Mouse (Mus musculus): ENCODE measurements around the gene Myo1c. TPM values are rescaled to one million over a fixed set of nuclear protein-coding genes. Genes with fewer than 3 reads are reported as not detected.

The Myo1c gene
- polyA plus RNA-seq, 1 experiment from 2014 or later = 55.5 TPM

- Histone ChIP-seq H3K27ac (no peak overlapping the region), H3K9ac (no peak overlapping the region), H3K4me1 (peaks cover 7% of the 10 kb centered on the region; the same call in 1 of the 2 replicates), H3K27me3 (replicated peaks) (no peaks in the 10 kb centered on the region), H3K4me2 (no peak overlapping the region), H3K36me3 (peaks cover 29% of the 10 kb centered on the region), H3K4me3 (replicated peaks) (no peak overlapping the region), H3K9me3 (no peaks in the 10 kb centered on the region)
- no peak for ATAC-seq (ENCODE audit: insufficient read depth, low FRiP score, low read depth)
- 81% methylated on average over 4 of the region's 4 CpGs for WGBS
These were observed 24.5 kb upstream of the Myo1c start for GRCm38 (mm10) chr11:75625820-75626219.

GRCm38 (mm10) chr11:75630098-75630497 lies 20.2 kb upstream of the Myo1c start:
- 8% methylated on average over 5 of the region's 5 CpGs for WGBS

GRCm38 (mm10) chr11:75630645-75631229 lies 19.6 kb upstream of the Myo1c start, which contains the start of gene Inpp5k:
TSS of gene Inpp5k (plus strand) at chr11:75630988.
- H3K9me3 ChIP-seq = no peaks in the 10 kb centered on the region
- H3K4me3 ChIP-seq (replicated peaks) = peak within 1 kb of the TSS; percentile 77
- peaks cover 17% of the 10 kb centered on the region; the same call in 1 of the 2 replicates for H3K4me1 ChIP-seq
- peaks cover 17% of the 10 kb centered on the region for H3K36me3 ChIP-seq
- peak within 1 kb of the TSS; percentile 60 for H3K9ac ChIP-seq
- peak within 1 kb of the TSS; percentile 83 for H3K4me2 ChIP-seq
- WGBS = under 1% methylated on average over 53 of the region's 53 CpGs
- peak; percentile 100 for ATAC-seq (ENCODE audit: insufficient read depth, low FRiP score, low read depth)
- H3K27me3 ChIP-seq (replicated peaks) = no peaks in the 10 kb centered on the region
- H3K27ac ChIP-seq = peak within 1 kb of the TSS; percentile 76

More at GRCm38 (mm10) chr11:75630098-75630497, 20.2 kb upstream of the Myo1c start:
- no peak for ATAC-seq (ENCODE audit: insufficient read depth, low FRiP score, low read depth)
- no peaks in the 10 kb centered on the region for H3K9me3 ChIP-seq
- peak overlapping the region; percentile 77 for H3K4me3 ChIP-seq (replicated peaks)
- H3K9ac ChIP-seq = no peak overlapping the region; the same call in 1 of the 2 replicates
- peak overlapping the region; percentile 83 for H3K4me2 ChIP-seq
- H3K27me3 ChIP-seq (replicated peaks) = no peaks in the 10 kb centered on the region
- peaks cover 22% of the 10 kb centered on the region for H3K36me3 ChIP-seq
- H3K4me1 ChIP-seq = peaks cover 17% of the 10 kb centered on the region; the same call in 1 of the 2 replicates
- H3K27ac ChIP-seq = peak overlapping the region; percentile 76; the same call in 1 of the 2 replicates

- H3K9ac ChIP-seq = peak overlapping the region; percentile 60; the same call in 1 of the 2 replicates
- WGBS = 6% methylated on average over 13 of the region's 13 CpGs
- peaks cover 9% of the 10 kb centered on the region for H3K36me3 ChIP-seq
- H3K27me3 ChIP-seq (replicated peaks) = no peaks in the 10 kb centered on the region
- peak overlapping the region; percentile 77 for H3K4me3 ChIP-seq (replicated peaks)
- peaks cover 17% of the 10 kb centered on the region; the same call in 1 of the 2 replicates for H3K4me1 ChIP-seq
- H3K9me3 ChIP-seq = no peaks in the 10 kb centered on the region
- no peak for ATAC-seq (ENCODE audit: insufficient read depth, low FRiP score, low read depth)
- H3K4me2 ChIP-seq = peak overlapping the region; percentile 83
- H3K27ac ChIP-seq = no peak overlapping the region; the same call in 1 of the 2 replicates
These were observed 18.6 kb upstream of the Myo1c start for GRCm38 (mm10) chr11:75631561-75632225.

GRCm38 (mm10) chr11:75632921-75633320 lies 17.4 kb upstream of the Myo1c start:
- Histone ChIP-seq H3K4me2 (no peak overlapping the region), H3K4me1 (peaks cover 17% of the 10 kb centered on the region; the same call in 1 of the 2 replicates), H3K4me3 (replicated peaks) (no peak overlapping the region), H3K27ac (no peak overlapping the region), H3K9ac (no peak overlapping the region), H3K9me3 (no peaks in the 10 kb centered on the region), H3K36me3 (no peaks in the 10 kb centered on the region; the same call in 1 of the 2 replicates), H3K27me3 (replicated peaks) (no peaks in the 10 kb centered on the region)
- 91% methylated on average over 5 of the region's 5 CpGs for WGBS
- ATAC-seq (ENCODE audit: insufficient read depth, low FRiP score, low read depth) = no peak

- Histone ChIP-seq H3K4me3 (replicated peaks) (no peak overlapping the region), H3K27me3 (replicated peaks) (no peaks in the 10 kb centered on the region), H3K9ac (no peak overlapping the region), H3K27ac (no peak overlapping the region), H3K4me1 (peaks cover 14% of the 10 kb centered on the region; the same call in 1 of the 2 replicates), H3K36me3 (no peaks in the 10 kb centered on the region), H3K9me3 (no peaks in the 10 kb centered on the region), H3K4me2 (no peak overlapping the region)
- no peak for ATAC-seq (ENCODE audit: insufficient read depth, low FRiP score, low read depth)
- WGBS = 80% methylated on average over 3 of the region's 3 CpGs
These were observed 15.5 kb upstream of the Myo1c start for GRCm38 (mm10) chr11:75634801-75635200.

- H3K4me2 ChIP-seq = no peak overlapping the region
- H3K4me1 ChIP-seq = peaks cover 10% of the 10 kb centered on the region; the same call in 1 of the 2 replicates
- WGBS = 67% methylated on average over 11 of the region's 11 CpGs
- no peak overlapping the region for H3K27ac ChIP-seq
- no peak overlapping the region for H3K4me3 ChIP-seq (replicated peaks)
- H3K36me3 ChIP-seq = no peaks in the 10 kb centered on the region
- no peak overlapping the region for H3K9ac ChIP-seq
- H3K9me3 ChIP-seq = no peaks in the 10 kb centered on the region
- no peak for ATAC-seq (ENCODE audit: insufficient read depth, low FRiP score, low read depth)
- H3K27me3 ChIP-seq (replicated peaks) = no peaks in the 10 kb centered on the region
These were observed 15.0 kb upstream of the Myo1c start for GRCm38 (mm10) chr11:75635315-75635714.

GRCm38 (mm10) chr11:75643323-75643722 lies 7.0 kb upstream of the Myo1c start:
- Histone ChIP-seq H3K4me2 (no peak overlapping the region), H3K9ac (no peak overlapping the region), H3K9me3 (no peaks in the 10 kb centered on the region), H3K27me3 (replicated peaks) (no peaks in the 10 kb centered on the region), H3K4me1 (peaks cover 2% of the 10 kb centered on the region; the same call in 1 of the 2 replicates), H3K4me3 (replicated peaks) (no peak overlapping the region), H3K36me3 (no peaks in the 10 kb centered on the region), H3K27ac (no peak overlapping the region)
- ATAC-seq (ENCODE audit: insufficient read depth, low FRiP score, low read depth) = no peak
- WGBS = 78% methylated on average over 5 of the region's 5 CpGs

GRCm38 (mm10) chr11:75644684-75645083 lies 5.6 kb upstream of the Myo1c start:
- H3K27ac ChIP-seq = no peak overlapping the region
- H3K4me1 ChIP-seq = peaks cover 9% of the 10 kb centered on the region; the same call in 1 of the 2 replicates
- 75% methylated on average over 9 of the region's 9 CpGs for WGBS
- H3K4me2 ChIP-seq = no peak overlapping the region
- no peaks in the 10 kb centered on the region for H3K36me3 ChIP-seq
- no peak overlapping the region for H3K4me3 ChIP-seq (replicated peaks)
- H3K9me3 ChIP-seq = no peaks in the 10 kb centered on the region
- H3K9ac ChIP-seq = no peak overlapping the region
- no peaks in the 10 kb centered on the region for H3K27me3 ChIP-seq (replicated peaks)
- no peak for ATAC-seq (ENCODE audit: insufficient read depth, low FRiP score, low read depth)

- Histone ChIP-seq H3K27ac (no peak overlapping the region), H3K4me1 (peaks cover 17% of the 10 kb centered on the region), H3K4me3 (replicated peaks) (no peak overlapping the region), H3K9me3 (no peaks in the 10 kb centered on the region), H3K27me3 (replicated peaks) (no peaks in the 10 kb centered on the region), H3K9ac (no peak overlapping the region), H3K36me3 (no peaks in the 10 kb centered on the region), H3K4me2 (no peak overlapping the region)
- ATAC-seq (ENCODE audit: insufficient read depth, low FRiP score, low read depth) = no peak
- 61% methylated on average over 6 of the region's 6 CpGs for WGBS
These were observed 2.6 kb upstream of the Myo1c start for GRCm38 (mm10) chr11:75647681-75648211.

GRCm38 (mm10) chr11:75649155-75649561 lies 1.1 kb upstream of the Myo1c start:
- 62% methylated on average over 4 of the region's 4 CpGs for WGBS
- no peak for ATAC-seq (ENCODE audit: insufficient read depth, low FRiP score, low read depth)
- Histone ChIP-seq H3K9ac (no peak overlapping the region), H3K9me3 (no peaks in the 10 kb centered on the region), H3K4me2 (no peak overlapping the region), H3K4me3 (replicated peaks) (no peak overlapping the region), H3K4me1 (peaks cover 24% of the 10 kb centered on the region), H3K27ac (peak overlapping the region; percentile 48; the same call in 1 of the 2 replicates), H3K27me3 (replicated peaks) (no peaks in the 10 kb centered on the region), H3K36me3 (no peaks in the 10 kb centered on the region)

- Histone ChIP-seq H3K9ac (peak overlapping the region; percentile 72; the same call in 1 of the 2 replicates), H3K4me1 (peaks cover 39% of the 10 kb centered on the region), H3K27ac (peak overlapping the region; percentile 95), H3K4me3 (replicated peaks) (peak overlapping the region; percentile 75), H3K27me3 (replicated peaks) (no peaks in the 10 kb centered on the region), H3K36me3 (no peaks in the 10 kb centered on the region), H3K4me2 (peak overlapping the region; percentile 90), H3K9me3 (no peaks in the 10 kb centered on the region)
- ATAC-seq (ENCODE audit: insufficient read depth, low FRiP score, low read depth) = no peak
- 45% methylated on average over 13 of the region's 13 CpGs for WGBS
These were observed 688 bp downstream of the Myo1c start for GRCm38 (mm10) chr11:75650958-75651425.

Data from stomach, embryonic 15.5 days (tissue).